ENCODE assay signal across 20 mouse cellular contexts in genomic region chr10:125884563-125884962, GRCm38 (mm10).
DNase-seq lines count a peak whose midpoint lies in the region; ATAC-seq and TF ChIP-seq lines count a peak whose summit lies in the region.
"Had no signal": no experiment of that assay in that cellular context is flagged by ENCODE, and none has a peak within 500 bp of the region (broad histone marks: within the 10 kb centered on the region; RNA-seq: fewer than 3 reads in every experiment).

No protein-coding gene starts in this region.

- H3K4me2 ChIP-seq in embryonic facial prominence, embryonic 14.5 days (ENCODE audit: low read depth, low read length) = no peak overlapping the region
- no peak overlapping the region for H3K4me2 ChIP-seq in limb, embryonic 14.5 days (replicated peaks; ENCODE audit: low read depth, low read length, severe bottlenecking)
- H3K4me2 ChIP-seq: embryonic facial prominence, embryonic 12.5 days; limb, embryonic 15.5 days; liver, embryonic 15.5 days; midbrain, embryonic 13.5 days had no signal

- H3K4me1 ChIP-seq in embryonic facial prominence, embryonic 14.5 days (ENCODE audit: control insufficient read depth, insufficient read depth, low read length) = peaks cover 11% of the 10 kb centered on the region; the same call in 1 of the 2 replicates
- peaks cover 16% of the 10 kb centered on the region for H3K4me1 ChIP-seq in embryonic facial prominence, embryonic 10.5 days
- H3K4me1 ChIP-seq in limb, embryonic 14.5 days (ENCODE audit: control insufficient read depth, insufficient read depth, low read length) = peaks cover 7% of the 10 kb centered on the region
- H3K4me1 ChIP-seq in limb, embryonic 10.5 days = peaks cover 17% of the 10 kb centered on the region
- H3K4me1 ChIP-seq: hindbrain, embryonic 10.5 days; liver, embryonic 15.5 days; midbrain, embryonic 13.5 days had no signal

- no peak for TF ChIP-seq POLR2A in limb, embryonic 14.5 days (IDR thresholded peaks at IDR 0.05; ENCODE audit: borderline replicate concordance, extremely low read depth, insufficient read depth, insufficient read length)

- no peaks in the 10 kb centered on the region for H3K27me3 ChIP-seq in embryonic facial prominence, embryonic 14.5 days (replicated peaks; ENCODE audit: control insufficient read depth, insufficient read depth, low read length)
- H3K27me3 ChIP-seq in embryonic facial prominence, embryonic 10.5 days (replicated peaks; ENCODE audit: low read depth, poor library complexity, severe bottlenecking) = no peaks in the 10 kb centered on the region
- H3K27me3 ChIP-seq in limb, embryonic 14.5 days (ENCODE audit: control insufficient read depth, insufficient read depth, low read length) = no peaks in the 10 kb centered on the region
- no peaks in the 10 kb centered on the region for H3K27me3 ChIP-seq in limb, embryonic 10.5 days (ENCODE audit: low read depth, poor library complexity, severe bottlenecking)
- H3K27me3 ChIP-seq: embryonic facial prominence, embryonic 12.5 days; limb, embryonic 15.5 days; liver, embryonic 15.5 days; midbrain, embryonic 13.5 days had no signal

- peak; percentile 57 for DNase-seq in embryonic facial prominence, embryonic 14.5 days (ENCODE audit: low spot score)
- DNase-seq in embryonic facial prominence, embryonic 10.5 days (ENCODE audit: low spot score) = no peak
- peak; percentile 4 for DNase-seq in layer of hippocampus, adult 11-12 months (ENCODE audit: low spot score)
- DNase-seq in layer of hippocampus, postnatal 36 days = no peak
- peak; percentile 26 for DNase-seq in limb, embryonic 14.5 days (ENCODE audit: low spot score)
- DNase-seq in limb, embryonic 10.5 days (ENCODE audit: low spot score) = no peak
- DNase-seq in brain, adult 2 months (ENCODE audit: low read depth, low spot score) = peak; percentile 19
- no peak for DNase-seq in natural killer cell, adult 2 months (ENCODE audit: low spot score in 2 of 2)
- DNase-seq: adrenal gland, postnatal 14 days; cerebellum, adult 18-20 months; kidney, adult 18-20 months; kidney, postnatal 14 days; lung, postnatal 10 days; thymus, postnatal 14 days had no signal

- no peak for ATAC-seq in embryonic facial prominence, embryonic 14.5 days (ENCODE audit: low read depth)
- no peak for ATAC-seq in limb, embryonic 14.5 days (ENCODE audit: low FRiP score, low read depth)
- ATAC-seq: midbrain, embryonic 13.5 days had no signal

- H3K9ac ChIP-seq in embryonic facial prominence, embryonic 14.5 days (ENCODE audit: low read depth, low read length) = no peak overlapping the region
- H3K9ac ChIP-seq in limb, embryonic 14.5 days (ENCODE audit: low read depth, low read length, severe bottlenecking) = no peak overlapping the region
- H3K9ac ChIP-seq: embryonic facial prominence, embryonic 12.5 days; limb, embryonic 15.5 days; liver, embryonic 15.5 days; midbrain, embryonic 13.5 days had no signal

- H3K36me3 ChIP-seq in embryonic facial prominence, embryonic 14.5 days (ENCODE audit: control insufficient read depth, insufficient read depth, low read length) = no peaks in the 10 kb centered on the region
- no peaks in the 10 kb centered on the region for H3K36me3 ChIP-seq in embryonic facial prominence, embryonic 10.5 days (replicated peaks)
- no peaks in the 10 kb centered on the region for H3K36me3 ChIP-seq in limb, embryonic 14.5 days (ENCODE audit: control insufficient read depth, insufficient read depth, low read length)
- no peaks in the 10 kb centered on the region for H3K36me3 ChIP-seq in limb, embryonic 10.5 days
- H3K36me3 ChIP-seq: embryonic facial prominence, embryonic 12.5 days; G1E; hindbrain, embryonic 10.5 days; limb, embryonic 15.5 days; liver, embryonic 15.5 days; midbrain, embryonic 13.5 days had no signal

- H3K4me3 ChIP-seq in embryonic facial prominence, embryonic 14.5 days (ENCODE audit: low read depth, low read length) = no peak overlapping the region
- H3K4me3 ChIP-seq in embryonic facial prominence, embryonic 10.5 days = no peak overlapping the region
- H3K4me3 ChIP-seq in limb, embryonic 14.5 days (replicated peaks; ENCODE audit: low read length) = no peak overlapping the region
- no peak overlapping the region for H3K4me3 ChIP-seq in limb, embryonic 10.5 days
- H3K4me3 ChIP-seq: embryonic facial prominence, embryonic 12.5 days; hindbrain, embryonic 10.5 days; limb, embryonic 15.5 days; liver, embryonic 15.5 days; midbrain, embryonic 13.5 days had no signal

- no peak overlapping the region for H3K27ac ChIP-seq in embryonic facial prominence, embryonic 14.5 days (replicated peaks; ENCODE audit: low read depth, low read length)
- H3K27ac ChIP-seq in embryonic facial prominence, embryonic 10.5 days (replicated peaks) = no peak overlapping the region
- H3K27ac ChIP-seq in limb, embryonic 14.5 days (replicated peaks; ENCODE audit: low read depth, low read length) = no peak overlapping the region
- no peak overlapping the region for H3K27ac ChIP-seq in limb, embryonic 10.5 days
- H3K27ac ChIP-seq: embryonic facial prominence, embryonic 12.5 days; hindbrain, embryonic 10.5 days; limb, embryonic 15.5 days; liver, embryonic 15.5 days; midbrain, embryonic 13.5 days had no signal

- WGBS in embryonic facial prominence, embryonic 14.5 days = 63% methylated on average over 3 of the region's 3 CpGs
- WGBS in embryonic facial prominence, embryonic 10.5 days = 89% methylated on average over 3 of the region's 3 CpGs
- WGBS in limb, embryonic 14.5 days = 72% methylated on average over 3 of the region's 3 CpGs
- 85% methylated on average over 3 of the region's 3 CpGs for WGBS in limb, embryonic 10.5 days

- peaks cover 3% of the 10 kb centered on the region; the same call in 1 of the 2 replicates for H3K9me3 ChIP-seq in embryonic facial prominence, embryonic 14.5 days (ENCODE audit: control insufficient read depth, low read length)
- H3K9me3 ChIP-seq in embryonic facial prominence, embryonic 10.5 days = no peaks in the 10 kb centered on the region
- no peaks in the 10 kb centered on the region for H3K9me3 ChIP-seq in limb, embryonic 14.5 days (ENCODE audit: control insufficient read depth, low read length)
- H3K9me3 ChIP-seq in limb, embryonic 10.5 days (replicated peaks) = no peaks in the 10 kb centered on the region
- H3K9me3 ChIP-seq: embryonic facial prominence, embryonic 12.5 days; hindbrain, embryonic 10.5 days; limb, embryonic 15.5 days; liver, embryonic 15.5 days had no signal

Comparison
In these comparisons a context has a peak if more than half of its experiments do, and no peak if none do; other contexts are left out.
1. DNase-seq: peak in embryonic facial prominence, embryonic 14.5 days (single experiment), layer of hippocampus, adult 11-12 months (single experiment), limb, embryonic 14.5 days (single experiment) and brain, adult 2 months (single experiment); none in embryonic facial prominence, embryonic 10.5 days (single experiment), layer of hippocampus, postnatal 36 days (0 of 2), limb, embryonic 10.5 days (single experiment) and natural killer cell, adult 2 months (0 of 2).